Mouse (Mus musculus) limb, embryonic 10.5 days (tissue): ENCODE results near the gene Vps26b. TPM values are rescaled to one million over a fixed set of nuclear protein-coding genes. Genes with fewer than 3 reads are reported as not detected.

Source experiments
- DNase-seq: peaks from one replicate; pipeline ENCODE4 v3.0.0-alpha.2; 2017; ENCODE audit warnings: low spot score
- H3K27ac ChIP-seq: fragments of 300-500 bp; sonication (generic); 2 replicates; pipeline ENCODE4 v1.5.1; 2016; ENCODE audit warnings: mild to moderate bottlenecking
- H3K27me3 ChIP-seq: fragments of 300-500 bp; sonication (generic); 2 replicates; pipeline ENCODE4 v1.6.1; 2016; ENCODE audit warnings: low read depth, mild to moderate bottlenecking; ENCODE audit not compliant: poor library complexity, severe bottlenecking
- H3K36me3 ChIP-seq: fragments of 300-500 bp; sonication (generic); 2 replicates; pipeline ENCODE4 v1.6.1; 2016; ENCODE audit warnings: mild to moderate bottlenecking, moderate library complexity
- H3K4me1 ChIP-seq: fragments of 300-500 bp; sonication (generic); 2 replicates; pipeline ENCODE4 v1.6.1; 2016
- H3K4me3 ChIP-seq: fragments of 300-500 bp; sonication (generic); 2 replicates; pipeline ENCODE4 v1.5.1; 2016; ENCODE audit warnings: mild to moderate bottlenecking, moderate library complexity
- H3K9me3 ChIP-seq: fragments of 300-500 bp; sonication (generic); replicated peaks from 2 replicates; pipeline ENCODE4 v1.6.1; 2016; ENCODE audit warnings: mild to moderate bottlenecking
- WGBS: fragments of 180-500 bp; shearing (Covaris S2); methylation state at CpG from one replicate; pipeline ENCODE4 v1.1.7; 2016; 5-methylcytosine and 5-hydroxymethylcytosine counted together
- polyA plus RNA-seq: library from polyadenylated mRNA; unstranded; fragments of >200 nt; fragmentation: Nextera tagmentation; extraction: Ambion mirVana; gene quantifications from 2 replicates; pipeline ENCODE4 v1.2.1, GENCODE M21; 2016

Vps26b gene
- polyA plus RNA-seq, 1 experiment from 2014 or later = 43.8 TPM

DNA sequence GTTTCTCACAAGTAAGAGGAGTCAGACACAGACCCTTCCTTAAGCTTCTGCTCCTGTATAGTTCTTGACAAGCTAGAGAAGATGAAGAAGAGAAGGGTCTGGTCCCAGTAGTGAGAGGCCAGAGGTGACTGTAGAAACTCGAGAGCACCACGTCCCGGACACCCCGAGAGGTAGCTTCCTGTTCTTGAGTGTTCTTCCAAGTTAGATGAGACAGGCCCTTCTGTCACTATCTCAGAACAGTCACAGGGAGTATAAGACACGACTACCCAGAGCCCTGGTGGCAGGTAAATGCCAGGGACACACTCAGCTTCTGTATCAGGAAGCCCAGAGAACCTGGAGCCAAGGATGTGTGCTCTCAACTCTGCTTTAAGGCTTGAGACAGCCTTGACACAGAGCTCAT lies 20.6 kb downstream of the Vps26b start:
- Histone ChIP-seq H3K36me3 (peaks cover 99% of the 10 kb centered on the region), H3K27me3 (no peaks in the 10 kb centered on the region), H3K9me3 (no peaks in the 10 kb centered on the region), H3K4me3 (no peak overlapping the region), H3K27ac (no peak overlapping the region), H3K4me1 (no peaks in the 10 kb centered on the region)
- WGBS = 82% methylated on average over 5 of the region's 5 CpGs
- no peak for DNase-seq

DNA sequence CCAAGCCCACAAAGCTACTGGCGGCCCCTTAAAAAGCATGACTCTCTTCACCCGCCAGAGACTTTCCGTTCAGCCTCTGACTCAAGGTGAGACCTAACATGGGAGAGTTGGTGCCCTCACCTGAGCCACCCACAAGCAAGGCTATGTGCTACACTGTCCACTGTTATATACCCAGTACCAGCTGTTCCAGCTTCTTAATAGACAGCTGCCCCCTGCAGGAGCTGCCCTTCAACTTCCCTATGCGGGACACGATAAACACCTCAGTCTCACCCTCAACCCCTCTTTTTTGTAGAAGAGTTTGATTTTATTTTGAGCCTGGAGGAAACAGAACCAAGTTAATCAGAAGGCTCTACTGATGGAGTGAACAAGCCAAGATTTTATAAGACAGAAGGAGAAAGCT lies 23.0 kb downstream of the Vps26b start:
- H3K27ac ChIP-seq = no peak overlapping the region
- no peaks in the 10 kb centered on the region for H3K4me1 ChIP-seq
- peaks cover 95% of the 10 kb centered on the region for H3K36me3 ChIP-seq
- no peaks in the 10 kb centered on the region for H3K27me3 ChIP-seq
- no peak overlapping the region for H3K4me3 ChIP-seq
- no peaks in the 10 kb centered on the region for H3K9me3 ChIP-seq
- DNase-seq = no peak
- WGBS = 94% methylated on average over 5 of the region's 5 CpGs

DNA sequence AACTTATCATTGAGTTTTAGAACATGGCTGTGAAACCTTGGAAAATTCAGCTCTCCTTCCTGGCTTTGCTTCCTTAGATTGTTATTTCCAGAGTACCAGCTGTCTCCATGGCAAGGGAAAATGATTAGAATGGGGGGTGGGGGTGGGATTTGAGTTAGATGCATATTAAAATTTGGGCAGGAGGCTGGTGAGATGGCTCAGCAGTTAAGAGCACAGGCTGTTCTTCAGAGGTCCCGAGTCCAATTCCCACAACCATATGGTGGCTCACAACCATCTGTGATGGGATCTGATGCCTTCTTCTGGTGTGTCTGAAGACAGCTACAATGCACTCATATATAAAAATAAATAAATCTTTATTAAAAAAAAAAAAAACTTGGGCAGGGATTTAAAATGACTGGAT lies 23.9 kb downstream of the Vps26b start:
- H3K4me1 ChIP-seq = peaks cover 7% of the 10 kb centered on the region
- DNase-seq = no peak
- H3K9me3 ChIP-seq = no peaks in the 10 kb centered on the region
- WGBS = 96% methylated on average over 1 of the region's 1 CpGs
- H3K27me3 ChIP-seq = no peaks in the 10 kb centered on the region
- H3K27ac ChIP-seq = no peak overlapping the region
- H3K36me3 ChIP-seq = peaks cover 86% of the 10 kb centered on the region
- no peak overlapping the region for H3K4me3 ChIP-seq

DNA sequence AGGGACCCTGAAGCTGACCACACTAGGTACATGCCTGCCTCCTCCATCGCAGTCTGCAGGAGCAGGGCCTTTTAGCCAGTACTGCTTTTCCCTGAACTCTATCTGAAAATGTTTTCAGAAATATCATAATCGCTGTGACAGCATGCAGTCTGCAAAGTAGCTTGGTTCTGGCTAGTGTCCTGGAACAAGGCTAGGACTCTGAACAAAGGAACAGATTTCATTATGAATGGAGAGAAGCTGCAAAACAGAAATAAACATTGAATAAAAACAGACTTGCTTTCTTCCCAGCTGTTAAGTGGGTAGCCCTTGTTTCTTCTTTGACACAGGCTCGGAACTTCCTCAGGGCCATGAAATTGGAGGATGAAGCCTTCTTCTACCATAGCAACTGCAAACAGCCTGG lies 24.6 kb downstream of the Vps26b start:
- H3K9me3 ChIP-seq = no peaks in the 10 kb centered on the region
- no peak for DNase-seq
- H3K27ac ChIP-seq = no peak overlapping the region
- 93% methylated on average over 3 of the region's 3 CpGs for WGBS
- H3K36me3 ChIP-seq = peaks cover 80% of the 10 kb centered on the region
- H3K4me3 ChIP-seq = no peak overlapping the region
- peaks cover 14% of the 10 kb centered on the region for H3K4me1 ChIP-seq
- no peaks in the 10 kb centered on the region for H3K27me3 ChIP-seq

DNA sequence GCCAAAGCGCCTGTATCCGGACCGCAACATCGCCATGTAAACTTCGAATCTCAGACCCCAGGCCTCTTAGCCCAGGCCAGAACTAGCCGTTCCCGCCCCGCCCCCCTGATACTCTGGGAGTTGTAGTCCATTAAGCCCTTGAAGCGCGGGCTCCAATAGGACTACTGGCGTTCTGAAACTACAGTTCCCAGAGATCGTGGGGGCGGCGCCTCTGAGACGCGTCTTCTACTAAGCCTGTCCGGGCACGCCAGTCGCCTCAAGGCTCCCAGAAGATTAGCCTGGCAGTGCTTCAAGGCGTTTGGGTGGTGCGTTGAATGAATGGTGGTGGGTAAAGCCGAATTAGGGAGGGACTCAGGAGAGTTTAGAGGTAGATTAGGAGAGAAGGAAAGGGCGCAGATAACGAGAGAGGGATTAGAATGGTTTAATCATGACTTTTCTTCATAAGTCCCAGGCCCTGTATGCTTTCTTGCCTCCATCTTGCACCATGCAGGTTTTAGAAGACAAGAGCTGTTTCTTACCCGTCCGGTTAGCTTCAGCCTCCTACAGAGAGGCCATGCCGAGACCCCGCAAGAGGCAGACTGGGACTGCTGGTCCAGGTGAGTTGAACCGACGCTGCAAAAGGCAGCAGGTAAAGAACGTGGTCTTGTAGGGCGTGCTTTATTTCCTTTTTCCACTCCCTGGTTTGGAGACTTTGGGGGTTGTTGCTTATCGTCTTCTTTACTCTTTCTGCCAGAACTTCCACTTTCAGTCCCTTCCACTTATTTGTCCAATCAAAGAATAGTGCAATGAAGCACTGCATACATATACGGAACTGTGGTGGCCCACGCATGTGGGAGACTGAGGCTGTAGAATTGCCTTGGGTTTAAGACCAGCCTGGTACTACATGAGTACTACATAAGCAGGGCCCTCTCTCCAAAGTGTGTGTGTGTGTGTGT lies 30.1 kb downstream of the Vps26b start, which contains the start of the genes Acad8 and Thyn1:
Gene Acad8 (minus strand): TSS at position 106 of the 935 bp plus-strand sequence.
Gene Thyn1 (plus strand): TSS at position 250 of the 935 bp plus-strand sequence.
- H3K4me3 ChIP-seq = peak within 1 kb of the TSS; percentile 73
- H3K36me3 ChIP-seq = peaks cover 30% of the 10 kb centered on the region
- H3K9me3 ChIP-seq = no peaks in the 10 kb centered on the region
- H3K4me1 ChIP-seq = peaks cover 24% of the 10 kb centered on the region
- 2% methylated on average over 35 of the region's 35 CpGs for WGBS
- peak within 1 kb of the TSS; percentile 92 for H3K27ac ChIP-seq
- H3K27me3 ChIP-seq = no peaks in the 10 kb centered on the region
- DNase-seq = peak; percentile 95

DNA sequence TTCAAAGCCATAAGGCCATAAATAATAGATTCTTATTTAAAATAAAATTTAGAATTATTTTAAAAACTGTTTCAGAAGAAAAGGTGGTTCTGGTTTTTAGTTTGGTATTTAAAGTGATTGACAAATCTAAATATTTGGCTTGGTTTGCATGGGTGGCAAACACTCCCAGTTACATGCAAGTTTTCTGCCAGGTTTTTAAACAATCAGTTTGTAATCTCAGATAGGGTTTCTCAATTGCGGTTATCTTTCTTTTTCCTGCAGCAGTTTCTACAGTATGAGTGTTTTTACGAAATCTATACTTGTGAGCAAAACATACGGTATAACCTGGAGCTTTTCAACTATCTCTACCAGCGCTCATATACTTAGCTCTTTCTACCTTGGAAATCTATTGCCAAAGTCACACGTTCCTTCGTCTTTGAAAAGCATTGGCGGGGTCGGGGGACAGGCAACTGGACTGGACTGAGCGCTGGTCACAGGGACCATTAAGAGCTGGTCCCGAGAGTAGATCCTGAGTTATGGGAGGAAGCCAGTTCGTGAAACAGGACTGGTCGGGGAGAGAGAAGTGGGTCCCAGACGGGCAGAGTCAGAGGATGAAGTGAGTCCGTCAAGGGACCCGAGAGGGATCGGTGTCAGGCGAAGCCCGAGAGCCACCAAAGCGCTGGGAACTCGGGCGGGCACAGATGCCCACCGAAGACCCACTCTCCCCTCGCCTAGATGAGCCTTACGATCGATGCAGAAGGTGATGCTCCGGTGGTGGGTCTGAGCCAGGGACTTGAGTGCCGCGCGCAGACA lies 31.0 kb downstream of the Vps26b start:
- H3K27ac ChIP-seq = peak overlapping the region; percentile 92
- 4% methylated on average over 29 of the region's 29 CpGs for WGBS
- no peak for DNase-seq

DNA sequence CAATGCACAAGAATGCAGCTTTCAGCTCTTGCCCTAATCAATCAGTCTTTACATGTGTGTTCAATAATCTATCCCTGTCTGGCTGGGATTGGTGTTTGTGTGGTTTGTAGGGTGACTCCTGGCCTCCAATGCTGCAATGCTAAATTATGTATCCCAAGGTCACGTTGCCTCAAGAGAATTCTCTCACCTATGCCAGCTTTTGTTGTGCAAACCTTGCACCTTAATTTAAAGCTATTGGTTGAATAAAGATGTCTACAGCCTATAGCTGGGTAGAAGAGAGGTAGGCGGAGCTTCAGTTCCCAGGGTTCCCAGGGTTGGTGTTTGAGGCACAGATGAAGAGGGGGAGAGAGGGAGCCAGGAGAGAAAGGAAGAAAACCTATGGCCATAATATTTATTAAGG lies 32.4 kb downstream of the Vps26b start:
- H3K36me3 ChIP-seq = peaks cover 11% of the 10 kb centered on the region
- no peak for DNase-seq
- H3K27me3 ChIP-seq = no peaks in the 10 kb centered on the region
- WGBS = 94% methylated on average over 2 of the region's 2 CpGs
- H3K27ac ChIP-seq = no peak overlapping the region
- H3K9me3 ChIP-seq = no peaks in the 10 kb centered on the region
- peaks cover 24% of the 10 kb centered on the region for H3K4me1 ChIP-seq
- H3K4me3 ChIP-seq = no peak overlapping the region

More for the DNA sequence above, 31.0 kb downstream of the Vps26b start:
- peaks cover 21% of the 10 kb centered on the region for H3K36me3 ChIP-seq
- H3K4me3 ChIP-seq = peak overlapping the region; percentile 73
- H3K4me1 ChIP-seq = peaks cover 24% of the 10 kb centered on the region
- H3K9me3 ChIP-seq = no peaks in the 10 kb centered on the region
- no peaks in the 10 kb centered on the region for H3K27me3 ChIP-seq

DNA sequence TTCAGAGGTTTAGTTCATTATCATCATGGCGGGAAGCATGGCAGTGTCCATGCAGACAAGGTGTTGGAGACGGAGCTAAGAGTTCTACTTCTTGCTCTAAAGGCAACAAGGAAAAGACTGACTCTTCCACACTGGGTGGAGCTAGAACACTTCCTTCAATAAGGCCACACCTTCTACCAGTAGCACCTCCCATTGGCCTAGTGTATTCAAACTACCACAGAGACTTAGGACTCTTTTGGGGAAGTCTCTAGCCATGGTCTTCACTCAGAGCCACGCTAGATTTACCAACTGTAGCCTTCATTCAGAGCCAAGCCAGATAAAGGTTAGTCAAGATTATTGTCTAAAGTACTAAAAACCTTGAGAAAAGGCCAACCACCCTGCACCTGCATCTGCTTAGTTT lies 32.8 kb downstream of the Vps26b start:
- peaks cover 24% of the 10 kb centered on the region for H3K4me1 ChIP-seq
- DNase-seq = no peak
- 90% methylated on average over 3 of the region's 3 CpGs for WGBS
- peaks cover 13% of the 10 kb centered on the region for H3K36me3 ChIP-seq
- H3K4me3 ChIP-seq = no peak overlapping the region
- no peaks in the 10 kb centered on the region for H3K27me3 ChIP-seq
- no peaks in the 10 kb centered on the region for H3K9me3 ChIP-seq
- no peak overlapping the region for H3K27ac ChIP-seq

DNA sequence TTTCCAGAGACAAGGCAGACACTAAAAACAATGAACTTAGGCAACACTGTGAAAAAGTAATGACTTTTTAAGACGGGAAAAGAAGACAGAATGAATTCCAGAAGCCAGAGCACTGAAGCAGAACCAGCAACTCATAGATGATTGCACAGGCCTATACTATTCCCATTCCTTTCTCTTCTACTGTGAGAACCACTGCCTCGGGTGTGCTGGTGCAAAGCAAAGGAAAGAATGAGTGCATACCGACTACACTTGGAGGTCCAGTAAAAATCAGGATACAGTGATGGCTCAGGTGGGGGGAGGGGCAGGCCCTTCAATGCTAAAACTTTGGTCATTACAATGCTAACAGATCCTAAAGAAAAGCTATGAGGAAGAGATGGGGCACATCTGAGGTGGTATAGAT lies 36.0 kb downstream of the Vps26b start:
- no peaks in the 10 kb centered on the region for H3K27me3 ChIP-seq
- 87% methylated on average over 3 of the region's 3 CpGs for WGBS
- H3K9me3 ChIP-seq = no peaks in the 10 kb centered on the region
- DNase-seq = no peak
- peaks cover 8% of the 10 kb centered on the region; the same call in 1 of the 2 replicates for H3K4me1 ChIP-seq
- no peak overlapping the region for H3K27ac ChIP-seq
- H3K36me3 ChIP-seq = peaks cover 44% of the 10 kb centered on the region
- H3K4me3 ChIP-seq = no peak overlapping the region

DNA sequence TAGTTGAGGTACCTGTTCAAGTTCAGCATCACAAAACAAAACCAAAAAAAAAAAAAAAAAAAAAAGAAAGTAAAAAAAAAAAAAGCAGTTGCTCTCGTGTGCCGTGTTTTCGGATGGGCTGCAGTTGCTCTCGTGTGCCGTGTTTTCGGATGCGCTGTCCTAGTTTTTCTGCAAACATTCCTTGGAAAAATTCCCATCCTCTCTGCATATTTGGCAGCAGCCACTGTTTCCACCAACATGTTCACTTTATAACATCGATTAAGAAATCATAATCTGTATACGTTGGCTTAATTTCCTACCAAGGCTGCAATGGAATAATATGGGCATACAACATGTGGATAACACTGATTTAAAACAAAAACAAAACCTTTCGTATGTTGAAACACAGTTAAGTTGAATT lies 36.7 kb downstream of the Vps26b start:
- Histone ChIP-seq H3K9me3 (no peaks in the 10 kb centered on the region), H3K27ac (no peak overlapping the region), H3K27me3 (no peaks in the 10 kb centered on the region), H3K4me3 (no peak overlapping the region), H3K36me3 (peaks cover 52% of the 10 kb centered on the region), H3K4me1 (peaks cover 3% of the 10 kb centered on the region; the same call in 1 of the 2 replicates)
- WGBS = 96% methylated on average over 10 of the region's 10 CpGs
- no peak for DNase-seq

DNA sequence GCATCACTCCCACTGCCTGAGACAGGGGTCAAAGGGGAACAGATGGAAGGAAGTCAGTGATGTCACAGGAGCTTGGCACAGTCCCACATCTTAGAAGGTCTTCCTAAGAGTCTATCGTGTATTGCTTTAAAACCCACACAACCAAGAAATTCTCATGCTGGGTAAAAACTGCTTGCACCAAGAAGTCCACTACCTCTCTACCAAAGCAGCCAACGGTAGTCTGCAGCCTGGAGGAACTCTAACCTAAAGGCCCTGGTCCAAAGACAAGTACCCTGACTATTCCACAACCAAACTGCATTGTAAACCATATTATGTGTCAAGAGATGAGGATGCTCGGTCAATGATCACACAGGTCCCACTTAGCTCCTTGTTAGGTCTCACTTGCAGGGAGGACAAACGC lies 39.7 kb downstream of the Vps26b start:
- no peaks in the 10 kb centered on the region for H3K4me1 ChIP-seq
- no peaks in the 10 kb centered on the region for H3K27me3 ChIP-seq
- DNase-seq = no peak
- no peaks in the 10 kb centered on the region for H3K9me3 ChIP-seq
- no peak overlapping the region for H3K27ac ChIP-seq
- WGBS = 91% methylated on average over 4 of the region's 4 CpGs
- peaks cover 73% of the 10 kb centered on the region for H3K36me3 ChIP-seq
- H3K4me3 ChIP-seq = no peak overlapping the region

DNA sequence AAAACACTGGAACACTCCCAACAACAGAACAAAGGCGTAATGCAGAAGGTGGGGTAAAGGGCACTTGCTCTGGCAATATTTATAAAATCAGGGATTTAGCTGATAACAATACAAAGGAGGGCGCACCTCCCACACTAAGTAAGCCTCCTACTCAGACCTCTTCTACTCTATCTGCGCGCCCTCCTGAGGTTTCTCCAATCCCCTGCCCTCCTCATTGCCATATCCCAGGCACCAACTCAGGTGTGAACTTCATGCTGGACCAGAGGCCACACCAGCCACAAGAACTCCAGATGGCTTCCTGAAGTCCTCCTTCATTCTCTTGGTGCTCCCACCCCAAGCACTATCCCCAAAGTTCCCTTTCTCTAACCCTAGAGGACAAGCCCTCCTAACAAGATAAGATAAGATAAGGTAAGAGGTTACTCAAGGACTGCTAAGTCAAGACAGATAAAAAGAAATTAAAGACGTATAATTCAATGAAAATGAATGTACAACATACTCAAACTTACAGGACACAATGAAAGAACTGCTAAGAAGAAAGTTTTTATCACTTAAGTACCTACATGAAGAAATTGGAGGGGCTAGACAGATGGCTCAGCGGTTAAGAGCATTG lies 44.1 kb downstream of the Vps26b start:
- no peaks in the 10 kb centered on the region for H3K27me3 ChIP-seq
- H3K4me3 ChIP-seq = no peak overlapping the region
- H3K36me3 ChIP-seq = peaks cover 75% of the 10 kb centered on the region
- no peak for DNase-seq
- no peaks in the 10 kb centered on the region for H3K9me3 ChIP-seq
- H3K4me1 ChIP-seq = no peaks in the 10 kb centered on the region
- WGBS = 97% methylated on average over 6 of the region's 6 CpGs
- H3K27ac ChIP-seq = no peak overlapping the region
